In the genomic region with DNA sequence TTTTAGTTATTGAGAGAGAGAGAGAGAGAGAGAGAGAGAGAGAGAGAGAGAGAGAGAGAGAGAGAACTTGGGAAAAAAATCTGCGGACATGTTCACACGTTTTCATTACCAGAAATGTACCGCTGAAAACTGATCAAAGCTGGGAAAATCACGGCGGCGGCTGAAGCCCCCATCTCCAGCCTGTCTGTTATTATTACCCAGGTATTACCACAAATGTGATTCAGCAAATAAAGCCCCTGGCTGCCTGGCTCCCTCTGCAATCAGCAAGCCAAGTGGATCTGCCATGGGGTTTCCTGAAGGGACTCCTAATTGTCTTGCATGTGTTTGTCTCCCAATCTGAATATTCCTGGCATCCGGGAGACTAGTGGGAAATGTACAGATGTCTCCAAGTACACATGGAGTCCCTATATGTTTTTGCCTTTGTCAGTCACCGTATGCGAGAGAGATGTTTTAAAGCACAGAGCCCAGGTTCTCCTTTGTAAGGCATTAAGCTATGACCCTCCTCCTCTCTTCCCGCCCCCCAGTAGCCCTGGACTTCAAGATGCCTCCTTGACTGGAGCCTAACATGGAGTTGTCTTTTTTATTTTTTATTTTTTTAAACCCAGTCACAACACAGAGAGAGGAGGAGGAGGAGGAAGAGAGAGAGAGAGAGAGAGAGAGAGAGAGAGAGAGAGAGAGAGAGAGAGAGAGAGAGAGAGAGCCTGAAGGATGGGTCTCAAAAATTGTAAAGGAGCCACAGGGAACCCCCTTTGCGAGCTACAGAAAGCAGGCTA, we compare ENCODE assay signal across 9 mouse cellular contexts. TPM values are rescaled to one million over a fixed set of nuclear protein-coding genes. Genes with fewer than 3 reads are reported as not detected.
DNase-seq lines count a peak whose midpoint lies in the region; ATAC-seq and TF ChIP-seq lines count a peak whose summit lies in the region.
"Had no signal": no experiment of that assay in that cellular context is flagged by ENCODE, and none has a peak within 500 bp of the region (broad histone marks: within the 10 kb centered on the region; RNA-seq: fewer than 3 reads in every experiment).

A gene (plus strand): TSS at position 723 of the 773 bp plus-strand sequence.

- peaks cover 50% of the 10 kb centered on the region for H3K27me3 ChIP-seq in liver, embryonic 12.5 days (replicated peaks)
- peaks cover 35% of the 10 kb centered on the region for H3K27me3 ChIP-seq in liver, postnatal 0 days (ENCODE audit: insufficient read depth, low read length)
- H3K27me3 ChIP-seq in forebrain, embryonic 12.5 days, result peaks cover 27% of the 10 kb centered on the region
- H3K27me3 ChIP-seq in intestine, embryonic 16.5 days (replicated peaks; ENCODE audit: control insufficient read depth, insufficient read depth, low read length), result 0 out of 2 replicates have a peak, but pooled peaks cover 3% of the 10 kb centered on the region
- peaks cover 5% of the 10 kb centered on the region for H3K27me3 ChIP-seq in stomach, embryonic 16.5 days (ENCODE audit: control insufficient read depth, insufficient read depth, low read length)

- H3K4me3 ChIP-seq in liver, embryonic 12.5 days, result no peak within 1 kb of the TSS
- no peak within 1 kb of the TSS for H3K4me3 ChIP-seq in liver, postnatal 0 days (ENCODE audit: low read depth, low read length)
- peak within 1 kb of the TSS; percentile 28 for H3K4me3 ChIP-seq in forebrain, embryonic 12.5 days (replicated peaks)
- H3K4me3 ChIP-seq in intestine, embryonic 16.5 days (ENCODE audit: low read length), result peak within 1 kb of the TSS; percentile 16
- H3K4me3 ChIP-seq in stomach, embryonic 16.5 days (replicated peaks; ENCODE audit: low read length), result peak within 1 kb of the TSS; percentile 19

- no peaks in the 10 kb centered on the region for H3K4me1 ChIP-seq in liver, embryonic 12.5 days
- H3K4me1 ChIP-seq in liver, postnatal 0 days (ENCODE audit: insufficient read depth), result no peaks in the 10 kb centered on the region; the same call in 1 of the 2 replicates
- H3K4me1 ChIP-seq in forebrain, embryonic 12.5 days, result peaks cover 56% of the 10 kb centered on the region
- H3K4me1 ChIP-seq in intestine, embryonic 16.5 days (ENCODE audit: control insufficient read depth, insufficient read depth, low read length), result peaks cover 12% of the 10 kb centered on the region; the same call in 1 of the 2 replicates
- H3K4me1 ChIP-seq in stomach, embryonic 16.5 days (ENCODE audit: control insufficient read depth, insufficient read depth, low read length), result peaks cover 16% of the 10 kb centered on the region

- H3K27ac ChIP-seq in liver, embryonic 12.5 days, result no peak within 1 kb of the TSS
- no peak within 1 kb of the TSS for H3K27ac ChIP-seq in liver, postnatal 0 days (ENCODE audit: low read depth)
- peak within 1 kb of the TSS; percentile 83 for H3K27ac ChIP-seq in forebrain, embryonic 12.5 days
- H3K27ac ChIP-seq in intestine, embryonic 16.5 days (ENCODE audit: low read length), result no peak within 1 kb of the TSS
- no peak within 1 kb of the TSS for H3K27ac ChIP-seq in stomach, embryonic 16.5 days (ENCODE audit: low read length)

- no peak for DNase-seq in liver, postnatal 0 days
- no peak for DNase-seq in cerebellum, adult 11-12 months
- DNase-seq in yolk sac, embryonic 10.5 days (ENCODE audit: low spot score), result no peak
- DNase-seq: right cerebral cortex, postnatal 4 days had no signal

- no peak for TF ChIP-seq EP300 in liver, postnatal 0 days (IDR thresholded peaks at IDR 0.05; ENCODE audit: low read depth)

- no peaks in the 10 kb centered on the region for H3K9me3 ChIP-seq in liver, embryonic 12.5 days (replicated peaks)
- no peaks in the 10 kb centered on the region for H3K9me3 ChIP-seq in liver, postnatal 0 days (ENCODE audit: low read length)
- no peaks in the 10 kb centered on the region for H3K9me3 ChIP-seq in forebrain, embryonic 12.5 days
- H3K9me3 ChIP-seq in intestine, embryonic 16.5 days (ENCODE audit: control insufficient read depth, low read length), result no peaks in the 10 kb centered on the region
- no peaks in the 10 kb centered on the region for H3K9me3 ChIP-seq in stomach, embryonic 16.5 days (replicated peaks; ENCODE audit: control insufficient read depth, low read length)

- WGBS in liver, embryonic 12.5 days (ENCODE audit: insufficient replicate concordance), result 23% methylated on average over 11 of the region's 11 CpGs
- WGBS in liver, postnatal 0 days (ENCODE audit: insufficient replicate concordance), result 23% methylated on average over 11 of the region's 11 CpGs
- WGBS in forebrain, embryonic 12.5 days, result 15% methylated on average over 11 of the region's 11 CpGs
- WGBS in intestine, embryonic 16.5 days, result 22% methylated on average over 11 of the region's 11 CpGs
- 23% methylated on average over 11 of the region's 11 CpGs for WGBS in stomach, embryonic 16.5 days

- H3K4me2 ChIP-seq in liver, embryonic 12.5 days, result peak within 1 kb of the TSS; percentile 14; the same call in 1 of the 2 replicates
- no peak within 1 kb of the TSS for H3K4me2 ChIP-seq in liver, postnatal 0 days (ENCODE audit: low read depth, low read length)
- H3K4me2 ChIP-seq in forebrain, embryonic 12.5 days, result peak within 1 kb of the TSS; percentile 61
- peak within 1 kb of the TSS; percentile 45 for H3K4me2 ChIP-seq in intestine, embryonic 16.5 days (ENCODE audit: low read depth, low read length)
- H3K4me2 ChIP-seq in stomach, embryonic 16.5 days (ENCODE audit: low read depth, low read length), result peak within 1 kb of the TSS; percentile 54

- TF ChIP-seq CTCF in liver, postnatal 0 days (IDR thresholded peaks at IDR 0.05; ENCODE audit: low read depth), result no peak

- H3K36me3 ChIP-seq in liver, embryonic 12.5 days, result no peaks in the 10 kb centered on the region
- H3K36me3 ChIP-seq in liver, postnatal 0 days (replicated peaks; ENCODE audit: insufficient read depth, low read length), result no peaks in the 10 kb centered on the region
- H3K36me3 ChIP-seq in forebrain, embryonic 12.5 days (replicated peaks), result no peaks in the 10 kb centered on the region
- no peaks in the 10 kb centered on the region for H3K36me3 ChIP-seq in intestine, embryonic 16.5 days (ENCODE audit: control insufficient read depth, insufficient read depth, low read length)
- H3K36me3 ChIP-seq in stomach, embryonic 16.5 days (ENCODE audit: control insufficient read depth, insufficient read depth, low read length), result no peaks in the 10 kb centered on the region

- no peak within 1 kb of the TSS for H3K9ac ChIP-seq in liver, embryonic 12.5 days
- H3K9ac ChIP-seq in liver, postnatal 0 days (replicated peaks), result no peak within 1 kb of the TSS
- peak within 1 kb of the TSS; percentile 42 for H3K9ac ChIP-seq in forebrain, embryonic 12.5 days
- H3K9ac ChIP-seq in intestine, embryonic 16.5 days (ENCODE audit: low read depth, low read length), result no peak within 1 kb of the TSS
- peak within 1 kb of the TSS; percentile 43; the same call in 1 of the 2 replicates for H3K9ac ChIP-seq in stomach, embryonic 16.5 days (ENCODE audit: low read length)

- ATAC-seq in liver, embryonic 12.5 days, result no peak
- ATAC-seq in liver, postnatal 0 days, result no peak
- ATAC-seq in forebrain, embryonic 12.5 days (ENCODE audit: low FRiP score), result no peak
- ATAC-seq in intestine, embryonic 16.5 days, result no peak
- ATAC-seq in stomach, embryonic 16.5 days (ENCODE audit: insufficient read depth, low FRiP score), result no peak
- no peak for ATAC-seq in megakaryocyte progenitor cell, adult 5-6 weeks (replicated peaks; ENCODE audit: poor library complexity)

RNA-seq across cellular contexts. Expression of the gene that starts here (rescaled TPM):
- polyA plus RNA-seq in liver, embryonic 12.5 days (2016; fragmentation: Nextera tagmentation; extraction: Ambion mirVana), result 2.3 and 2.4 TPM in 2 replicates
- polyA plus RNA-seq in liver, postnatal 0 days (2015; fragmentation: Nextera tagmentation; extraction: Ambion mirVana), result 0.97 and 1.2 TPM in 2 replicates
- polyA plus RNA-seq in forebrain, embryonic 12.5 days (2016; fragmentation: Nextera tagmentation; extraction: Ambion mirVana), result 30.1 and 30.5 TPM in 2 replicates
- polyA plus RNA-seq in intestine, embryonic 16.5 days (2015; fragmentation: Nextera tagmentation; extraction: Ambion mirVana), result 5.9 and 6.1 TPM in 2 replicates
- polyA plus RNA-seq in stomach, embryonic 16.5 days (2015; fragmentation: Nextera tagmentation; extraction: Ambion mirVana), result 9.3 and 10.9 TPM in 2 replicates
- 1.2 and 1.7 TPM in 2 replicates for total RNA-seq in megakaryocyte progenitor cell, adult 5-6 weeks (2015)
- 0.25 and 0.34 TPM in 2 replicates for total RNA-seq in megakaryocyte progenitor cell, adult 5-6 weeks (2017)

Comparison
In these comparisons a context has a peak if more than half of its experiments do, and no peak if none do; other contexts are left out.
1. H3K4me3 ChIP-seq: peak in forebrain, embryonic 12.5 days (single experiment), intestine, embryonic 16.5 days (single experiment) and stomach, embryonic 16.5 days (single experiment); none in liver, embryonic 12.5 days (single experiment) and liver, postnatal 0 days (single experiment).
2. H3K9ac ChIP-seq: peak in forebrain, embryonic 12.5 days (single experiment) and stomach, embryonic 16.5 days (single experiment); none in liver, embryonic 12.5 days (single experiment), liver, postnatal 0 days (single experiment) and intestine, embryonic 16.5 days (single experiment).